Mouse (Mus musculus) embryonic facial prominence, embryonic 11.5 days (tissue): ENCODE measurements around the gene Nhej1. TPM values are rescaled to one million over a fixed set of nuclear protein-coding genes. Genes with fewer than 3 reads are reported as not detected.
A peak's percentile ranks its signal among the peaks of the same experiment; 100 is the strongest.

Experiments used
- ATAC-seq: fragments of 200-750 bp; cut with Nextera tagmentation; replicated peaks from 2 replicates; pipeline ENCODE4 v1.8.0; 2017; ENCODE audit warnings: low read depth; ENCODE audit not compliant: insufficient number of reproducible peaks, low FRiP score, low TSS enrichment
- DNase-seq: peaks from one replicate; pipeline ENCODE4 v3.0.0-alpha.2; 2015; ENCODE audit warnings: low spot score
- H3K27ac ChIP-seq: fragments of 300-500 bp; sonication (generic); replicated peaks from 2 replicates; pipeline ENCODE4 v1.5.1; 2014; ENCODE audit warnings: mild to moderate bottlenecking, low read depth, low read length, control low read depth
- H3K27me3 ChIP-seq: fragments of 300-500 bp; sonication (generic); 2 replicates; pipeline ENCODE4 v1.6.1; 2014; ENCODE audit warnings: mild to moderate bottlenecking, low read length, moderate library complexity, mixed read lengths; ENCODE audit not compliant: control insufficient read depth, insufficient read depth
- H3K36me3 ChIP-seq: fragments of 300-500 bp; sonication (generic); replicated peaks from 2 replicates; pipeline ENCODE4 v1.6.1; 2014; ENCODE audit warnings: low read depth, mild to moderate bottlenecking, low read length, moderate library complexity, mixed read lengths; ENCODE audit not compliant: control insufficient read depth, insufficient read depth
- H3K4me1 ChIP-seq: fragments of 300-500 bp; sonication (generic); 2 replicates; pipeline ENCODE4 v1.6.1; 2014; ENCODE audit warnings: low read length, mixed read lengths; ENCODE audit not compliant: control insufficient read depth, insufficient read depth
- H3K4me2 ChIP-seq: fragments of 300-500 bp; sonication (generic); 2 replicates; pipeline ENCODE4 v1.6.1; 2014; ENCODE audit warnings: low read depth, mild to moderate bottlenecking, control low read depth, low read length, moderate library complexity
- H3K4me3 ChIP-seq: fragments of 300-500 bp; sonication (generic); 2 replicates; pipeline ENCODE4 v1.5.1; 2014; ENCODE audit warnings: low read depth, low read length, control low read depth
- H3K9ac ChIP-seq: fragments of 300-500 bp; sonication (generic); replicated peaks from 2 replicates; pipeline ENCODE4 v1.6.1; 2014; ENCODE audit warnings: mild to moderate bottlenecking, control low read depth, low read length
- H3K9me3 ChIP-seq: fragments of 300-500 bp; sonication (generic); replicated peaks from 2 replicates; pipeline ENCODE4 v1.6.1; 2016; ENCODE audit warnings: mild to moderate bottlenecking, low read length, inconsistent platforms, mixed read lengths; ENCODE audit not compliant: control insufficient read depth
- WGBS: fragments of 180-500 bp; shearing (Covaris S2); extraction: QIAGEN DNeasy Blood & Tissue Kit; methylation state at CpG from one replicate; pipeline ENCODE4 v1.1.7; 2014; 5-methylcytosine and 5-hydroxymethylcytosine counted together
- polyA plus RNA-seq: library from polyadenylated mRNA; unstranded; fragments of >200 nt; fragmentation: Nextera tagmentation; extraction: Ambion mirVana; gene quantifications from 2 replicates; pipeline ENCODE4 v1.2.1, GENCODE M21; 2014

Gene Nhej1
- polyA plus RNA-seq = 12.0 and 12.5 TPM in 2 replicates

DNA sequence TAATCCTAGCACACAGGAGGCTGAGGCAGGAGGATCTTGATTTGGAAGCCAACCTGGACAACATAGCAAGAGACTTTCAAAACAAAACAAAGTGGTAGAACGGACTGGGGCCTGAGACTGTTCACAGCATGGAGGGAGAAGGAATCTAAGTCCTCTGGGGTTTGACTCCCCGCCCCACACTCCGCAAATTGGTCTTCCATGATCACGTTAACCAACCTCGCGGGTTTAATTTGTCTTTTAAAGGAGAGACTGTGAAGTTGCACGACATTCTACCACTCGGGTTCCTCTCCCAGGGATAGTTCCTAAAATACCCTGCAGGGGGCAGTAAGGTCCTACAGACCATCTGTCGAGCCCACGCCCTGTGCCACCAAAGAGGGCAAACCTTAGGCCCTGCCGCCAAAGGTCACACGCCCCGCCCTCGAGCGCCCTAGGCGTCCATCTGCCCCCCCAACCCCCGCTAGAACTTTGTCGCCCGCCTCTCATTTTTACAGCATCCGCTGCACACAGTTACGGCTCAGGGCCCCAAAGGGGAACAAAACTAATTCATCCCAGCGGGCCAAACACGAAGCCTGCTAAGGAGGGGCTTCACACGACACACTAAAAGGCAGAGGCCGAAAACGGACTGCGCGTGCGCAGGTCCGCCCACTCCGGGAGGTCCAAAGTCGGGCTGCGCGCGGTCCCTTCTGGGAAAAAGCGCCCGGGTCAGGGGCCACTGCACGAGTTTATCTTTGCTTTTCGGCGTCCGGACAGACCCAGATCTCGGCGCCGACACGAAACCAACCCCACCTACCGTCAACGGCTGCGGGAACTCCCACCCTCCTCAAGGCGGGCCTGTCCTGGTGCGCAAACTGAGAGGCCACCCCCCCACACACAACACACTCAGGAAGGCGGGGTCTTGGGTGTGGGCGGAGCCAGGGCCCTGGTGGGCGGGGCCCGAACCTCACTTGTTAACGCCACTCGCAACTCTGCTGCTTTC lies at the start of gene Nhej1:
TSS of gene Nhej1 (minus strand) at position 855 of the 976 bp plus-strand sequence.
- no peaks in the 10 kb centered on the region; the same call in 1 of the 2 replicates for H3K4me1 ChIP-seq
- H3K36me3 ChIP-seq = no peaks in the 10 kb centered on the region
- no peaks in the 10 kb centered on the region for H3K9me3 ChIP-seq
- H3K27me3 ChIP-seq = no peaks in the 10 kb centered on the region
- H3K9ac ChIP-seq = peak within 1 kb of the TSS; percentile 70
- DNase-seq (peak; percentile 98), ATAC-seq (peak; percentile 91)
- H3K4me3 ChIP-seq = peak within 1 kb of the TSS; percentile 54
- 1% methylated on average over 56 of the region's 56 CpGs for WGBS
- H3K27ac ChIP-seq = peak within 1 kb of the TSS; percentile 94
- peak within 1 kb of the TSS; percentile 35 for H3K4me2 ChIP-seq

DNA sequence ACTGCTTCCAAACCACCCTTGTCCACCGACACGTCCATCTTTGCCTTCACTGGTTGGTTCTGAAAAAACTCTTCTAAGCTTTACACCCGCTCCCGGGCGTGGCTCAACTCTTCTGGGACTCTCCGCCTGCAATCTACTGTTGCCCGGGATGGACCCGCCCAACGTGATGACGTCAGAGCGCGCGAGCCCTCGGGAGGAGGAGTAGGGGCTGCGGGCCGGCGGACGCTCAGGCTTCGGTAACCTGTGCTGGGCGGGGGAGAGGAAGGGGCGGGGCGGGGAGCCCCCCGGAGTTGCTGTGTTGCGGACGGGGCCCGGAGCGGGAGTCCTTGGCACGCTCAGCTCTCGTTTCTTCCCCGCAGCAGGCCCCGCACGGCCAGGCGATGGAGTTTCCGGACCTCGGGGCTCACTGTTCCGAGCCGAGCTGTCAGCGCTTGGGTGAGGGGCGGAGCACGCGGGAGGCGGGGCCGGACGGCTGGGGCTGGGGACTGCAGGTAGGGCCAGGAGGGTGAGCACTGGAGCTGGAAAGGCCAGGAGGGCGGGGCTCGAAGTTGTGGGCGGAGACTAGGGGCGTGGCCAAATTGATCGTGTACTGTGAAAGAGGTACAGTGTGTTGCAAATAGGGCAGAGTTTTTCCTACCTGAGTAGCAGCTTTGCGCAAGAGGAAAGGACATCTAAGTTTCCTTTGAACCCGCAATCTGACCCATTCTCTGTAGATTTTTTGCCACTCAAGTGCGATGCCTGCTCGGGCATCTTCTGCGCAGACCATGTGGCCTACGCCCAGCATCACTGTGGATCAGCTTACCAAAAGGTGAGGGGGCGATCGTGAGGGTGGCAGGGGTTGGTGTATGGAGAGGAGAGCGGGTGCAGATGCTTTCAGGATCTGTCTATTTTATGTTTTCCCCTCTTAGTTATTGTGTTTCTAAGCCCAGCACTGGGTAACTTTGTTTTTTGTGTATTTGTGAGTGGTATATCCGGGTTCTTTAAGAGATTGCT lies 43.8 kb upstream of the Nhej1 start, which contains the start of gene Zfand2b:
TSS of gene Zfand2b (plus strand) at position 175 of the 993 bp plus-strand sequence.
- WGBS = under 1% methylated on average over 59 of the region's 59 CpGs
- Histone ChIP-seq H3K4me1 (peaks cover 3% of the 10 kb centered on the region; the same call in 1 of the 2 replicates), H3K4me3 (peak within 1 kb of the TSS; percentile 63), H3K36me3 (peaks cover 6% of the 10 kb centered on the region; the same call in 1 of the 2 replicates), H3K27me3 (no peaks in the 10 kb centered on the region), H3K9ac (peak within 1 kb of the TSS; percentile 58), H3K9me3 (no peaks in the 10 kb centered on the region), H3K4me2 (peak within 1 kb of the TSS; percentile 41), H3K27ac (no peak within 1 kb of the TSS; the same call in 1 of the 2 replicates)
- ATAC-seq (peak; percentile 95), DNase-seq (peak; percentile 97)

DNA sequence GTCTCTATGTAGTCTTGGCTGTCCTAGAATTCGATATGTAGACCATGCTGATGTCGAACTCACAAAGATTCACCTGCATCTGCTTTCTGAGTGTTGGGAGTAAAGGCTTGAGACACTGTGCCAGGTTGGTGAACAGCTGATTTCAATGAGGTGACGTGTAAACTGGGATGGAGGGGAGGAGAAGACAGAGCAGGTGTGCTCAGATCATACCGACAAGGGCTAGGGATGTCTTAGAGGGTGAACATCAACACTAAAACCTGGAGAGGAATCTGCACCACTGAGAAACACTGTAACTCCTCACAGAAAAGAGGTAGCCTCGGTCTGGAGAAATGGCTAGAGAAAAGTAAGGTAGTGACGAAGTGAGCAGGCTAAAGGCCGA lies 43.1 kb upstream of the Nhej1 start:
- ATAC-seq (peak; percentile 17; the same call in 1 of the 2 replicates), DNase-seq (no peak)
- Histone ChIP-seq H3K9me3 (no peaks in the 10 kb centered on the region), H3K36me3 (peaks cover 3% of the 10 kb centered on the region; the same call in 1 of the 2 replicates), H3K4me1 (peaks cover 3% of the 10 kb centered on the region; the same call in 1 of the 2 replicates), H3K9ac (peak overlapping the region; percentile 27), H3K27ac (no peak overlapping the region), H3K4me2 (peak overlapping the region; percentile 41), H3K4me3 (peak overlapping the region; percentile 63), H3K27me3 (no peaks in the 10 kb centered on the region)
- WGBS = 13% methylated on average over 7 of the region's 7 CpGs

DNA sequence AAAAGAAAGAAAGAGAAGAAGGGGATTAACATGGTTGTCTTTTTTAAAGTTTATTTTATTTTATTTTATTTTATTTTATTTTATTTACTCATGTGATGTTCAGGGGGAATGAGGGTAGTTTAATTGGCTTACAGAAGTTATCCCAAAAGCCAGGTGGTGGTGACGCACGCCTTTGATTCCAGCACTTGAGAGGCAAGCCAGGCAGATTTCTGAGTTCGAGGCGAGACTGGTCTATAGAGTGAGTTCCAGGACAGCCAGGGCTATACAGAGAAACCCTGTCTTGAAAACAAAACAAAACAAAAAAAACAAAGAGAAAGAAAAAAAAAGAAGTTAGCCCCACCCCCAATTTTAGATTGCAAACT lies 35.2 kb upstream of the Nhej1 start:
- DNase-seq (no peak), ATAC-seq (no peak)
- 83% methylated on average over 4 of the region's 4 CpGs for WGBS
- no peaks in the 10 kb centered on the region for H3K9me3 ChIP-seq
- H3K4me1 ChIP-seq = no peaks in the 10 kb centered on the region
- no peak overlapping the region for H3K9ac ChIP-seq
- H3K27me3 ChIP-seq = no peaks in the 10 kb centered on the region
- no peak overlapping the region for H3K27ac ChIP-seq
- H3K4me3 ChIP-seq = no peak overlapping the region
- H3K36me3 ChIP-seq = no peaks in the 10 kb centered on the region
- no peak overlapping the region for H3K4me2 ChIP-seq

DNA sequence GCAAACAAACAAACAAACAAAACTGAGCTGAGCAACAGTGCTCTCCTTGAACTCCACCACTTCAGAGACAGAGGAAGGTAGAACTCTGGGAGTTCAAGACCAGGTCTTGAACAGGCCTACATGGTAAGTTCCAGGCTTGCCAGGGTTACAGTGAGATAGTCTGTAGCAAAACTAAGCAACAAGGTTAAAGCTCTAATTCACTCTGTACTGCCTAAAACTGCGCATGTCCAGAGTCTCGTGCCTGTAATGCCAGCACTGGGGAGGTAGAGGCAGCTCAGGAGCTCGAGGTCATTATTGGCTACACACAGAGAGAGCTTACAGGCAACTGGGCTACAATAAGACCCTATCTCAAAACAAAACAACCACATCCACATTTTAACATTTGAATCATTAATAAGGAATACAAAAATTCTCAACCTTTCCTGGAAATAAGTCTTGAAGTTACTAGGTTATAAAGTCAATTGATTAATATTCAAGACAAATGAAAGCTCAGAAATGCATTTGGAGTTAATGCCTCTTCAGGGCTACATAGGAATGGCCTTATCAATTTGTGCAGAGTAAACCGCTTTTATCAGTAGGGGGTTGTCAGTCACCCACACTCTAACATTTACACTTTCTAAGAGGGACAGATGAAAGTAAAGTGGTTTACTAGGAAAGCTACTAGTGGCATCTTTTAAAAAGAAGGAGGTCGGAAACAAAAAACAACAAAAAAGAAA lies 34.7 kb upstream of the Nhej1 start:
- ATAC-seq (no peak), DNase-seq (no peak)
- no peaks in the 10 kb centered on the region for H3K36me3 ChIP-seq
- no peak overlapping the region for H3K27ac ChIP-seq
- H3K4me1 ChIP-seq = no peaks in the 10 kb centered on the region
- no peak overlapping the region for H3K9ac ChIP-seq
- H3K4me2 ChIP-seq = no peak overlapping the region
- WGBS = 75% methylated on average over 5 of the region's 5 CpGs
- H3K4me3 ChIP-seq = no peak overlapping the region
- no peaks in the 10 kb centered on the region for H3K27me3 ChIP-seq
- H3K9me3 ChIP-seq = no peaks in the 10 kb centered on the region

DNA sequence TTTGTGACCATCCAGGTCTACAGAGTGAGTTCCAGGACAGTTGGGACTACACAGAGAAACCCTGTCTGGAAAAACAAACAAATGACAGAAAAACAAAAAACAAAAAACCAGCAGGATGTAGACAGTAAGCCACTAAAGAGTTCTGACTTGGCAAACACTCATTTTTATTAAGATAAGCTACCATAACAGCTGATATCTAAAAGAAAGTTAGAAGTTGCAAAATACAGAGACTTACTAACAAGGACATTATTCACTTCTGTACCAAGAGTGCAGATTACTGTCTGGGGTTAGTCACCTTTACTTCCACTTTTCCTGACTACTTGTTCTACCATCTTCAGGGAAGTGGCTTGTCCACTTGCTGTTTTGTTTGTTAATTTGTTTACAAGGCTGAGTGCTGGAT lies 34.0 kb upstream of the Nhej1 start:
- Histone ChIP-seq H3K4me1 (no peaks in the 10 kb centered on the region), H3K9me3 (no peaks in the 10 kb centered on the region), H3K27me3 (no peaks in the 10 kb centered on the region), H3K27ac (no peak overlapping the region), H3K4me3 (no peak overlapping the region), H3K4me2 (no peak overlapping the region), H3K36me3 (no peaks in the 10 kb centered on the region), H3K9ac (no peak overlapping the region)
- ATAC-seq (no peak), DNase-seq (no peak)

DNA sequence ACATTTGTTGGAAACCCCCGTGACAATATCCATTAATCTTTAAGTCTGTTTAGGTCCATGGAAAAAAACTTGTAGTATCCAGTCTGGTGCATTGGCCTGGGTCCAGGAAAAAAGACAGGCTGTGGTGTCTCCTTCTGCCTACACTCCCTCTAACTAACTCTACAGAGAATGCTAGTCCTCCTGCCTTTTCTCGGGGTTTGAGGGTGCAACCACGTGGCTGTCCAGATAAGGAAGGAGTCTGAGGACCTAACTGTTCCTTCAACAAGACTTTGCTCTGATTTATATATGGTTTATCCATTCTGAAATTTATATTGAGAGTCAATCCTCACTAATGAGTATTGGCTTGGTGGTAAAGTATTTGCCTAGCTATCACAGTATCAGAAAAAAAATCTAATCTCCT lies 30.8 kb upstream of the Nhej1 start:
- Histone ChIP-seq H3K4me3 (no peak overlapping the region), H3K4me2 (no peak overlapping the region), H3K27ac (no peak overlapping the region), H3K36me3 (no peaks in the 10 kb centered on the region), H3K9ac (no peak overlapping the region), H3K27me3 (no peaks in the 10 kb centered on the region), H3K9me3 (no peaks in the 10 kb centered on the region), H3K4me1 (no peaks in the 10 kb centered on the region)
- DNase-seq = no peak
- WGBS = 75% methylated on average over 3 of the region's 3 CpGs
- no peak for ATAC-seq
